Mouse (Mus musculus): Measurements from ENCODE around the gene Tmc3. TPM values are rescaled to one million over a fixed set of nuclear protein-coding genes. Genes with fewer than 3 reads are reported as not detected.

The Tmc3 gene
- polyA plus RNA-seq, 1 experiment from 2014 or later = 0.63 TPM

GRCm38 (mm10) chr7:83658716-83659115, 74.0 kb downstream of the Tmc3 start:
- Histone ChIP-seq H3K4me3 (no peak overlapping the region), H3K27me3 (replicated peaks) (no peaks in the 10 kb centered on the region), H3K4me2 (no peak overlapping the region), H3K9ac (no peak overlapping the region), H3K9me3 (replicated peaks) (no peaks in the 10 kb centered on the region; the same call in 1 of the 2 replicates), H3K36me3 (no peaks in the 10 kb centered on the region), H3K4me1 (replicated peaks) (no peaks in the 10 kb centered on the region), H3K27ac (ENCODE audit: poor library complexity, severe bottlenecking) (no peak overlapping the region)
- 77% methylated on average over 1 of the region's 1 CpGs for WGBS
- ATAC-seq (ENCODE audit: insufficient number of reproducible peaks, low FRiP score) = no peak

- Histone ChIP-seq H3K4me1 (replicated peaks) (no peaks in the 10 kb centered on the region), H3K9me3 (replicated peaks) (no peaks in the 10 kb centered on the region; the same call in 1 of the 2 replicates), H3K27me3 (replicated peaks) (no peaks in the 10 kb centered on the region), H3K9ac (no peak overlapping the region), H3K4me2 (no peak overlapping the region), H3K36me3 (no peaks in the 10 kb centered on the region), H3K27ac (ENCODE audit: poor library complexity, severe bottlenecking) (no peak overlapping the region), H3K4me3 (no peak overlapping the region)
- ATAC-seq (ENCODE audit: insufficient number of reproducible peaks, low FRiP score) = no peak
- WGBS = 71% methylated on average over 9 of the region's 9 CpGs
These were observed 74.7 kb downstream of the Tmc3 start for GRCm38 (mm10) chr7:83659159-83660065.

DNA sequence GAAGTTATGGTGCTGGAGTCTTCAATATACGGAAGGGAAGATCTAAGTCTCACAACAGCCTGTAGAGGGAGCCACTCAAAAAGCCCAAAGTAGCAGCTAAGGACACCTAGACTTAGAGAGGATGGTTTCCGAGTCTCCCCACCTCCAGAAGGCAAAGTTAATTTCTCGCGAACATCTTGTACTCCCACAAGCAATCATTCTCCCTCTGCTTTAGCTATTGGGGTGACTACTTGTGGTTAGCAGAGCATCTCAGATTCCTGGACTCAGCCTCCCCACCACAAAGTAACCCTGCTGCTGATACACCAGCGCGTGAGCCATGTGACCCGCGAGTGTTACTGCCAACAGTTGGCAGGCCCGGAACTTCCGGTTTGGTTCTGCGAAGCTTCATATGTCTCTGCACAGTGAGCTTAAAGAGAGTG, 75.6 kb downstream of the Tmc3 start:
- 87% methylated on average over 11 of the region's 11 CpGs for WGBS
- H3K27me3 ChIP-seq (replicated peaks) = no peaks in the 10 kb centered on the region
- no peaks in the 10 kb centered on the region for H3K4me1 ChIP-seq (replicated peaks)
- no peaks in the 10 kb centered on the region; the same call in 1 of the 2 replicates for H3K9me3 ChIP-seq (replicated peaks)
- H3K4me3 ChIP-seq = no peak overlapping the region
- H3K9ac ChIP-seq = no peak overlapping the region
- H3K27ac ChIP-seq (ENCODE audit: poor library complexity, severe bottlenecking) = no peak overlapping the region
- no peaks in the 10 kb centered on the region for H3K36me3 ChIP-seq
- ATAC-seq (ENCODE audit: insufficient number of reproducible peaks, low FRiP score) = no peak
- H3K4me2 ChIP-seq = no peak overlapping the region

GRCm38 (mm10) chr7:83661031-83661430, 76.3 kb downstream of the Tmc3 start:
- Histone ChIP-seq H3K4me3 (no peak overlapping the region), H3K27ac (ENCODE audit: poor library complexity, severe bottlenecking) (no peak overlapping the region), H3K27me3 (replicated peaks) (no peaks in the 10 kb centered on the region), H3K4me2 (no peak overlapping the region), H3K4me1 (replicated peaks) (no peaks in the 10 kb centered on the region), H3K9me3 (replicated peaks) (no peaks in the 10 kb centered on the region; the same call in 1 of the 2 replicates), H3K36me3 (no peaks in the 10 kb centered on the region), H3K9ac (no peak overlapping the region)
- ATAC-seq (ENCODE audit: insufficient number of reproducible peaks, low FRiP score) = no peak
- WGBS = 88% methylated on average over 10 of the region's 10 CpGs

DNA sequence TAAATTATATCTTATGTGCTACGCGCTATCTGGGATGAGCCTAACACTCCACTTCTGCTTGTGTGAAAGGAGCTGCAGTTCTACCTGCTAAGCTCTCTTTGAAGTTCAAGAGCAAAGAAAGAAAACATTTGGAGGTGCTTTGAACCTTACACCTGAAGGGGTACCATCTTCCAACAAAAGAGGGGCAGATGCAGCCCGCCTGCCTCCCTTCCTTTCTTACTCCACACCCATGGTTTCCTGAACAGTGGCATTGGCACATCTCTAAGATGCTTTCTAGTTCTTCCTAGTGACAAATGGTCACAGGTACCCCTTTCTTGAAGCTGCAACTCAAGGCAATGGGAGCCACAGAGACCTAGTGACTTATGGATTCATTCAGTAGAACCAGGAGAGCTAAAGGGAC, 77.0 kb downstream of the Tmc3 start:
- H3K36me3 ChIP-seq = no peaks in the 10 kb centered on the region
- no peaks in the 10 kb centered on the region for H3K4me1 ChIP-seq (replicated peaks)
- H3K4me3 ChIP-seq = no peak overlapping the region
- no peaks in the 10 kb centered on the region for H3K27me3 ChIP-seq (replicated peaks)
- no peak overlapping the region for H3K4me2 ChIP-seq
- H3K9me3 ChIP-seq (replicated peaks) = no peaks in the 10 kb centered on the region; the same call in 1 of the 2 replicates
- ATAC-seq (ENCODE audit: insufficient number of reproducible peaks, low FRiP score) = no peak
- H3K27ac ChIP-seq (ENCODE audit: poor library complexity, severe bottlenecking) = no peak overlapping the region
- 95% methylated on average over 3 of the region's 3 CpGs for WGBS
- no peak overlapping the region for H3K9ac ChIP-seq

GRCm38 (mm10) chr7:83662711-83663375, 78.1 kb downstream of the Tmc3 start:
- H3K27ac ChIP-seq (ENCODE audit: poor library complexity, severe bottlenecking) = no peak overlapping the region
- no peak overlapping the region for H3K9ac ChIP-seq
- no peak overlapping the region for H3K4me3 ChIP-seq
- no peak overlapping the region for H3K4me2 ChIP-seq
- no peaks in the 10 kb centered on the region for H3K36me3 ChIP-seq
- H3K9me3 ChIP-seq (replicated peaks) = no peaks in the 10 kb centered on the region
- 73% methylated on average over 6 of the region's 6 CpGs for WGBS
- no peaks in the 10 kb centered on the region for H3K27me3 ChIP-seq (replicated peaks)
- no peak for ATAC-seq (ENCODE audit: insufficient number of reproducible peaks, low FRiP score)
- H3K4me1 ChIP-seq (replicated peaks) = no peaks in the 10 kb centered on the region

GRCm38 (mm10) chr7:83666087-83666595, 81.4 kb downstream of the Tmc3 start:
- H3K9ac ChIP-seq = no peak overlapping the region

DNA sequence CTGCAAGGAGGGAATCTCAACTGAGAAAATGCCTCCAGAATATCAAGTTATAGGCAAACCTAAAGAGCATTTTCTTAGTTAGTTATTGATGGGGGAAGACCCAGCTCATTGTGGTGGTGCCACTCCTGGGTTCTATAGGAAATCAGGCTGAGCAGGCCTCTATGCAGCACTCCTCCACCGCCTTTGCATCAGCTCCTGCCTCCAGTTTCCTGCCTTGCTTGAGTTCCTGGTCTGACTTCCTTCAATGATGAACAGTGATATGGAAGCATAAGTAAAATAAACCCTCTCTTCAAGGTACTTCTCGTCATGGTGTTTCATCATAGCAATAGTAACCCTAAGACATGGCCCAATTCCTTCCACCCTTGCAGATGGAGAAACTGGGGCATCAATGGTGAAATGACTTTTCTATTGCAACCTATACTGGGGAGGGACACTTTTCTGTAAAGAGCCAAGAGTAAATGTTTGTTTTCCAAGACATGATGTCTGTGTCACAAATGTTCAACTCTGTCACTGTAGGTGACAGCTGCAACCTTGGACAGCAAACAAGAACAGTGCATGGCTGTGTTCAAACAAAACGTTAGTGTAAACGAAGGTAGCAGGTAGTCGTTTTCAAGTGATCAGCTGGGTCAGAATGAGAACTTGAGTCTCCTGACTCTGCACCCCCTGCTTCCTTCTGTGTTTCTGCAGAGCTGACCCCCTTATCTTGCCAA, 83.4 kb downstream of the Tmc3 start:
- Histone ChIP-seq H3K4me2 (no peak overlapping the region), H3K27me3 (replicated peaks) (no peaks in the 10 kb centered on the region), H3K36me3 (no peaks in the 10 kb centered on the region), H3K4me1 (replicated peaks) (no peaks in the 10 kb centered on the region), H3K9me3 (replicated peaks) (no peaks in the 10 kb centered on the region), H3K9ac (no peak overlapping the region), H3K4me3 (no peak overlapping the region), H3K27ac (ENCODE audit: poor library complexity, severe bottlenecking) (no peak overlapping the region)
- WGBS = 73% methylated on average over 5 of the region's 5 CpGs
- ATAC-seq (ENCODE audit: insufficient number of reproducible peaks, low FRiP score) = no peak

More at GRCm38 (mm10) chr7:83666087-83666595, 81.4 kb downstream of the Tmc3 start:
- 81% methylated on average over 4 of the region's 4 CpGs for WGBS
- Histone ChIP-seq H3K9me3 (replicated peaks) (no peaks in the 10 kb centered on the region), H3K4me2 (no peak overlapping the region), H3K27ac (ENCODE audit: poor library complexity, severe bottlenecking) (no peak overlapping the region), H3K4me1 (replicated peaks) (no peaks in the 10 kb centered on the region), H3K36me3 (no peaks in the 10 kb centered on the region), H3K27me3 (replicated peaks) (no peaks in the 10 kb centered on the region), H3K4me3 (no peak overlapping the region)
- ATAC-seq (ENCODE audit: insufficient number of reproducible peaks, low FRiP score) = no peak

DNA sequence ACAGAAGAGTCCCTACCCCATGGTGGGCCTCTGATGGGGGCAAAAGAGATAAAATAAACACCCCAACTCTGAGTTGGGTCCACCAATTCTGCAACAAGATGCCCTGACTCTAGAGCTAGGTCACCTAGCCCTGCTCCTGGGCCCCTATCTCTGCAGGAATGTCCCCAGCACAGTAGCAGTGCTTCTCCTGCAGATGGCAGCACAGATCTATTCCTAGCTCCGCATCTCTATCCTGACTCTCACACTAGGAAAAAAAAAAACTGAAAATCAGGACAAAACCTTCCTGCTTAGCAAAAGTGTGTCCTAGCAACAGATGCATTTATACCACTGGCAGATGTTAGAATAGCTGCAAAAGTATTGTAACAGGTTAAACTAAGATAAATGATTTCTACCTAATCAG, 84.0 kb downstream of the Tmc3 start:
- H3K9ac ChIP-seq = no peak overlapping the region
- H3K36me3 ChIP-seq = no peaks in the 10 kb centered on the region
- no peaks in the 10 kb centered on the region for H3K27me3 ChIP-seq (replicated peaks)
- ATAC-seq (ENCODE audit: insufficient number of reproducible peaks, low FRiP score) = no peak
- no peak overlapping the region for H3K4me3 ChIP-seq
- H3K27ac ChIP-seq (ENCODE audit: poor library complexity, severe bottlenecking) = no peak overlapping the region
- H3K9me3 ChIP-seq (replicated peaks) = no peaks in the 10 kb centered on the region
- H3K4me1 ChIP-seq (replicated peaks) = no peaks in the 10 kb centered on the region
- H3K4me2 ChIP-seq = no peak overlapping the region
- 16% methylated on average over 1 of the region's 1 CpGs for WGBS

- H3K9me3 ChIP-seq (replicated peaks) = peaks cover 4% of the 10 kb centered on the region; the same call in 1 of the 2 replicates
- H3K27ac ChIP-seq (ENCODE audit: poor library complexity, severe bottlenecking) = no peak overlapping the region
- WGBS = 84% methylated on average over 6 of the region's 6 CpGs
- no peak for ATAC-seq (ENCODE audit: insufficient number of reproducible peaks, low FRiP score)
- H3K27me3 ChIP-seq (replicated peaks) = no peaks in the 10 kb centered on the region
- H3K9ac ChIP-seq = no peak overlapping the region
- no peak overlapping the region for H3K4me3 ChIP-seq
- no peaks in the 10 kb centered on the region for H3K4me1 ChIP-seq (replicated peaks)
- no peak overlapping the region for H3K4me2 ChIP-seq
- no peaks in the 10 kb centered on the region for H3K36me3 ChIP-seq
These were observed 86.8 kb downstream of the Tmc3 start for GRCm38 (mm10) chr7:83671573-83671972.
